Mouse (Mus musculus): ENCODE data around the gene Zkscan2. TPM values are rescaled to one million over a fixed set of nuclear protein-coding genes. Genes with fewer than 3 reads are reported as not detected.

Gene Zkscan2
- 0.09 to 0.54 TPM (median 0.37 TPM) in 4 replicates for total RNA-seq (2023; ENCODE audit: inconsistent age)

GRCm38 (mm10) chr7:123500239-123501219 lies at the start of gene Zkscan2:
Gene Zkscan2 (minus strand): TSS chr7:123500449.

GRCm38 (mm10) chr7:123462070-123462501 lies 38.2 kb downstream of the Zkscan2 start, which contains the start of gene Aqp8:
Gene Aqp8 (plus strand): TSS chr7:123462291.

Other genes with a start within 250 kb of the Zkscan2 start
- 8.8 to 16.5 TPM (median 10.6 TPM) in 4 replicates for gene Lcmt1, start 130.7 kb downstream of the Zkscan2 start, total RNA-seq (2023; ENCODE audit: inconsistent age)
- 257 to 290 TPM (median 276 TPM) in 4 replicates for gene Arhgap17, start 130.5 kb downstream of the Zkscan2 start, total RNA-seq (2023; ENCODE audit: inconsistent age)
- gene Aqp8, start 38.2 kb downstream of the Zkscan2 start, total RNA-seq (2023; ENCODE audit: inconsistent age) = not detected in 4 replicates